Comparison of ENCODE assay signal across 8 mouse cellular contexts in genomic region chr12:76324679-76325431, GRCm38 (mm10). TPM values are rescaled to one million over a fixed set of nuclear protein-coding genes. Genes with fewer than 3 reads are reported as not detected.
A peak's percentile ranks its signal among the peaks of the same experiment; 100 is the strongest.
DNase-seq lines count a peak whose midpoint lies in the region; ATAC-seq and TF ChIP-seq lines count a peak whose summit lies in the region.

Gene Akap5 (plus strand): TSS chr12:76324891.

- WGBS in heart, adult 2 months, result 2% methylated on average over 52 of the region's 53 CpGs
- 3% methylated on average over 47 of the region's 53 CpGs for WGBS in liver, embryonic 16.5 days (ENCODE audit: insufficient replicate concordance)
- 1% methylated on average over 53 of the region's 53 CpGs for WGBS in neural tube, embryonic 14.5 days

- no peaks in the 10 kb centered on the region for H3K79me2 ChIP-seq in heart, adult 2 months (replicated peaks; ENCODE audit: control insufficient read depth, insufficient read depth, low read length)

- DNase-seq in left cerebral cortex, adult 2 months (ENCODE audit: extremely low spot score in 1 of 2, low spot score in 2 of 2), result peak; percentile 78
- no peak for DNase-seq in left cerebral cortex, adult 9 months (ENCODE audit: low spot score in 2 of 2)
- DNase-seq in embryo, embryonic 11 days, result peak; percentile 91
- peak; percentile 63 to 79 for DNase-seq in heart, adult 2 months
- peak; percentile 78 for DNase-seq in kidney, postnatal 10 days
- peak; percentile 30 to 38 for DNase-seq in thymus, adult 18-20 months

- TF ChIP-seq POLR2A in heart, adult 2 months (IDR thresholded peaks at IDR 0.05; ENCODE audit: insufficient read depth, low read depth, low read length), result no peak

- H3K36me3 ChIP-seq in heart, adult 2 months (ENCODE audit: control insufficient read depth, insufficient read depth, low read length), result no peaks in the 10 kb centered on the region
- H3K36me3 ChIP-seq in liver, embryonic 16.5 days (ENCODE audit: control insufficient read depth, insufficient read depth), result peaks cover 2% of the 10 kb centered on the region; the same call in 1 of the 2 replicates
- H3K36me3 ChIP-seq in neural tube, embryonic 14.5 days (ENCODE audit: control insufficient read depth, insufficient read depth, low read length), result peaks cover 8% of the 10 kb centered on the region

- H3K4me2 ChIP-seq in liver, embryonic 16.5 days (ENCODE audit: low read depth, low read length), result peak within 1 kb of the TSS; percentile 69
- H3K4me2 ChIP-seq in neural tube, embryonic 14.5 days (ENCODE audit: low read depth, low read length), result peak within 1 kb of the TSS; percentile 71

- H3K27me3 ChIP-seq in heart, adult 2 months (ENCODE audit: control insufficient read depth, insufficient read depth, low read length), result no peaks in the 10 kb centered on the region
- H3K27me3 ChIP-seq in liver, embryonic 16.5 days (ENCODE audit: control insufficient read depth, insufficient read depth, low read depth, low read length), result peaks cover 6% of the 10 kb centered on the region
- H3K27me3 ChIP-seq in neural tube, embryonic 14.5 days (ENCODE audit: control insufficient read depth, insufficient read depth, low read length), result no peaks in the 10 kb centered on the region

- H3K4me3 ChIP-seq in left cerebral cortex, adult 2 months, result peak within 1 kb of the TSS; percentile 70
- peak within 1 kb of the TSS; percentile 68 for H3K4me3 ChIP-seq in heart, adult 2 months
- peak within 1 kb of the TSS; percentile 53 for H3K4me3 ChIP-seq in liver, embryonic 16.5 days (ENCODE audit: low read depth, low read length)
- peak within 1 kb of the TSS; percentile 67 for H3K4me3 ChIP-seq in neural tube, embryonic 14.5 days (ENCODE audit: low read depth, low read length)

- ATAC-seq in liver, embryonic 16.5 days (ENCODE audit: low read depth), result peak; percentile 75
- peak; percentile 99 for ATAC-seq in neural tube, embryonic 14.5 days (ENCODE audit: low read depth)

- intact Hi-C loops in left cerebral cortex, adult 2 months (cut with DNase I), result loop anchor here (5.0 kb wide), 1 partner anchor 43 kb away; no protein-coding TSS in a partner anchor
- intact Hi-C loops in heart, adult 2 months (cut with DNase I), result no loop called here

- TF ChIP-seq CTCF in left cerebral cortex, adult 2 months (IDR thresholded peaks at IDR 0.05), result no peak
- TF ChIP-seq CTCF in heart, adult 2 months (IDR thresholded peaks at IDR 0.05), result no peak

- H3K4me1 ChIP-seq in heart, adult 2 months (ENCODE audit: control insufficient read depth, insufficient read depth, low read length), result no peaks in the 10 kb centered on the region
- H3K4me1 ChIP-seq in liver, embryonic 16.5 days (ENCODE audit: control insufficient read depth, low read depth, low read length), result peaks cover 5% of the 10 kb centered on the region; the same call in 1 of the 2 replicates
- no peaks in the 10 kb centered on the region for H3K4me1 ChIP-seq in neural tube, embryonic 14.5 days (ENCODE audit: control insufficient read depth, insufficient read depth, low read length)

- peak within 1 kb of the TSS; percentile 69 for H3K9ac ChIP-seq in heart, adult 2 months (ENCODE audit: low read depth, low read length)
- peak within 1 kb of the TSS; percentile 35 for H3K9ac ChIP-seq in liver, embryonic 16.5 days (ENCODE audit: low read depth, low read length)
- peak within 1 kb of the TSS; percentile 56 for H3K9ac ChIP-seq in neural tube, embryonic 14.5 days (replicated peaks; ENCODE audit: low read depth, low read length)

- TF ChIP-seq EP300 in heart, adult 2 months (IDR thresholded peaks at IDR 0.05; ENCODE audit: insufficient read depth, low read depth, low read length), result no peak

- H3K27ac ChIP-seq in left cerebral cortex, adult 2 months, result peak within 1 kb of the TSS; percentile 94
- peak within 1 kb of the TSS; percentile 36; the same call in 1 of the 2 replicates for H3K27ac ChIP-seq in heart, adult 2 months
- no peak within 1 kb of the TSS for H3K27ac ChIP-seq in liver, embryonic 16.5 days (ENCODE audit: low read length)
- peak within 1 kb of the TSS; percentile 56 for H3K27ac ChIP-seq in neural tube, embryonic 14.5 days (ENCODE audit: low read depth, low read length)

- peaks cover 2% of the 10 kb centered on the region; the same call in 1 of the 2 replicates for H3K9me3 ChIP-seq in liver, embryonic 16.5 days (replicated peaks; ENCODE audit: control insufficient read depth, low read length)
- H3K9me3 ChIP-seq in neural tube, embryonic 14.5 days (ENCODE audit: control insufficient read depth, low read length), result no peaks in the 10 kb centered on the region

RNA-seq across cellular contexts. Expression of gene Akap5, which starts in this region (rescaled TPM):
- 10 to 100 TPM; 85.4 to 93.5 TPM for total RNA-seq in left cerebral cortex, adult 2 months (2021)
- total RNA-seq in heart, adult 2 months (2021), result 1 to 10 TPM; 1.0 to 1.7 TPM
- 1.1 and 2.3 TPM in 2 replicates for polyA plus RNA-seq in heart, adult 2 months (2012; rRNA removed)
- polyA plus RNA-seq in liver, embryonic 16.5 days (2015; fragmentation: Nextera tagmentation; extraction: Ambion mirVana), result 0.16 and 0.21 TPM in 2 replicates
- 14.7 and 17.0 TPM in 2 replicates for polyA plus RNA-seq in neural tube, embryonic 14.5 days (2014; fragmentation: Nextera tagmentation; extraction: Ambion mirVana)

Comparison
In these comparisons a context has a peak if more than half of its experiments do, and no peak if none do; other contexts are left out.
1. RNA of gene Akap5 (total RNA-seq): 85.4 to 93.5 TPM in left cerebral cortex, adult 2 months; 1.0 to 1.7 TPM in heart, adult 2 months; every median in the first group is over 10 times any median in the second.
2. DNase-seq: peak in left cerebral cortex, adult 2 months (2 of 2), embryo, embryonic 11 days (single experiment), heart, adult 2 months (2 of 2), kidney, postnatal 10 days (single experiment) and thymus, adult 18-20 months (2 of 2); none in left cerebral cortex, adult 9 months (0 of 2).
3. Peak in ATAC-seq, H3K4me3 ChIP-seq, H3K9ac ChIP-seq and H3K4me2 ChIP-seq in liver, embryonic 16.5 days; RNA of the gene not detected or under 1 TPM.
4. Peak in every context shown above with its lines, with median percentiles within 50 percentile points of each other: H3K4me3 ChIP-seq and H3K9ac ChIP-seq.